Mouse (Mus musculus): ENCODE measurements around the gene Ltb4r2. TPM values are rescaled to one million over a fixed set of nuclear protein-coding genes. Genes with fewer than 3 reads are reported as not detected.

The Ltb4r2 gene
- total RNA-seq, 2 experiments from 2014 or later = 0.41 to 0.43 TPM

Other genes starting within 250 kb of the Ltb4r2 start
- gene Nrl, start 236.4 kb upstream of the Ltb4r2 start, total RNA-seq (2021) = under 1 TPM; 0.18 to 0.49 TPM
- gene Pck2, start 221.2 kb upstream of the Ltb4r2 start, total RNA-seq (2021) = 10 to 100 TPM; 13.3 to 15.5 TPM
- gene Dcaf11, start 201.4 kb upstream of the Ltb4r2 start, total RNA-seq (2021) = 10 to 100 TPM; 66.1 to 68.0 TPM
- gene A730061H03Rik, start 201.0 kb upstream of the Ltb4r2 start, total RNA-seq (2021) = not detected
- gene Fitm1, start 185.8 kb upstream of the Ltb4r2 start, total RNA-seq (2021) = not detected
- gene Psme1, start 183.3 kb upstream of the Ltb4r2 start, total RNA-seq (2021) = 10 to 100 TPM; 83.0 to 84.9 TPM
- gene Emc9, start 176.1 kb upstream of the Ltb4r2 start, total RNA-seq (2021) = 10 to 100 TPM; 42.7 to 49.1 TPM
- 10 to 100 TPM; 56.3 to 67.2 TPM for gene Psme2, start 170.3 kb upstream of the Ltb4r2 start, total RNA-seq (2021)
- gene Rnf31, start 169.7 kb upstream of the Ltb4r2 start, total RNA-seq (2021) = 10 to 100 TPM; 33.3 to 45.4 TPM
- gene Irf9, start 157.9 kb upstream of the Ltb4r2 start, total RNA-seq (2021) = 10 to 100 TPM; 10.0 to 12.5 TPM
- 1 to 10 TPM; 2.9 to 3.2 TPM for gene Rec8, start 143.4 kb upstream of the Ltb4r2 start, total RNA-seq (2021)
- 100 to 1,000 TPM; 141 to 164 TPM for gene Ipo4, start 125.5 kb upstream of the Ltb4r2 start, total RNA-seq (2021)
- 1 to 10 TPM; 3.2 to 5.5 TPM for gene Gm49378, start 123.5 kb upstream of the Ltb4r2 start, total RNA-seq (2021)
- 10 to 100 TPM; 43.1 to 45.0 TPM for gene Tm9sf1, start 117.6 kb upstream of the Ltb4r2 start, total RNA-seq (2021)
- gene Tssk4, start 111.2 kb upstream of the Ltb4r2 start, total RNA-seq (2021) = under 1 TPM; 0.75 to 0.85 TPM
- 10 to 100 TPM; 43.7 to 48.4 TPM for gene Mdp1, start 100.9 kb upstream of the Ltb4r2 start, total RNA-seq (2021)
- gene Gmpr2, start 89.5 kb upstream of the Ltb4r2 start, total RNA-seq (2021) = 10 to 100 TPM; 27.6 to 27.9 TPM
- gene Nedd8, start 89.3 kb upstream of the Ltb4r2 start, total RNA-seq (2021) = 100 to 1,000 TPM; 355 to 367 TPM
- 10 to 100 TPM; 13.9 to 16.0 TPM for gene Tinf2, start 79.6 kb upstream of the Ltb4r2 start, total RNA-seq (2021)
- gene Tgm1, start 47.5 kb upstream of the Ltb4r2 start, total RNA-seq (2021) = under 1 TPM in 1 of 2 experiments, not detected in 1; 0.24 TPM
- gene Rabggta, start 39.2 kb upstream of the Ltb4r2 start, total RNA-seq (2021) = 10 to 100 TPM; 46.6 to 48.2 TPM
- gene Dhrs1, start 15.7 kb upstream of the Ltb4r2 start, total RNA-seq (2021) = 10 to 100 TPM; 93.2 to 94.9 TPM
- gene Nop9, start 15.7 kb upstream of the Ltb4r2 start, total RNA-seq (2021) = 10 to 100 TPM; 15.8 to 18.5 TPM
- under 1 TPM; 0.49 to 0.84 TPM for gene Cideb, start 3.0 kb upstream of the Ltb4r2 start, total RNA-seq (2021)
- gene Ltb4r1, start 4.5 kb downstream of the Ltb4r2 start, total RNA-seq (2021) = under 1 TPM; 0.51 to 0.64 TPM
- 1 to 10 TPM; 3.3 to 4.0 TPM for gene Adcy4, start 22.7 kb downstream of the Ltb4r2 start, total RNA-seq (2021)
- gene Ripk3, start 27.4 kb downstream of the Ltb4r2 start, total RNA-seq (2021) = 1 to 10 TPM; 2.0 to 2.6 TPM
- gene Nfatc4, start 61.7 kb downstream of the Ltb4r2 start, total RNA-seq (2021) = 1 to 10 TPM; 3.9 to 4.1 TPM
- 10 to 100 TPM; 12.3 to 13.1 TPM for gene Nynrin, start 92.6 kb downstream of the Ltb4r2 start, total RNA-seq (2021)
- under 1 TPM; 0.28 to 0.65 TPM for gene Cbln3, start 123.0 kb downstream of the Ltb4r2 start, total RNA-seq (2021)
- 10 to 100 TPM in 1 of 2 experiments, 1 to 10 TPM in 1; 9.8 to 11.3 TPM for gene Khnyn, start 123.5 kb downstream of the Ltb4r2 start, total RNA-seq (2021)
- 10 to 100 TPM; 90.4 to 96.1 TPM for gene Sdr39u1, start 138.9 kb downstream of the Ltb4r2 start, total RNA-seq (2021)
- under 1 TPM in 1 of 2 experiments, not detected in 1; 0.43 TPM for gene Cma1, start 183.2 kb downstream of the Ltb4r2 start, total RNA-seq (2021)
- not detected for gene Cma2, start 189.6 kb downstream of the Ltb4r2 start, total RNA-seq (2021)

All from left cerebral cortex, postnatal 10 days (tissue).